Mouse (Mus musculus): ENCODE results near the gene Jade1.

GRCm38 (mm10) chr3:41582256-41582655, 26.7 kb downstream of the Jade1 start:
- TF ChIP-seq CTCF (IDR thresholded peaks at IDR 0.05; ENCODE audit: borderline replicate concordance, insufficient read depth, low read length) (no peak), POLR2A (IDR thresholded peaks at IDR 0.05; ENCODE audit: low read depth, low read length) (no peak)
